Mouse (Mus musculus) adrenal gland, adult 18-20 months (tissue): Measurements from ENCODE around the gene Gm21738. TPM values are rescaled to one million over a fixed set of nuclear protein-coding genes. Genes with fewer than 3 reads are reported as not detected.
"Not testable (repeated sequence)": the region's sequence is repeated elsewhere in the genome, so short reads cannot be mapped to it uniquely, and the experiment has no call there.

ENCODE experiments used
- DNase-seq, 2 experiments: peaks; one replicate each; pipeline ENCODE4 v3.0.0; 2021 to 2022; ENCODE audit warnings: low spot score in 2 of 2
- long read RNA-seq, 2 experiments: library from polyadenylated mRNA; stranded (forward); transcript quantifications; one replicate each; pipeline ENCODE4 v2.0.0; 2021
- total RNA-seq, 2 experiments: library from RNA; stranded (reverse); gene quantifications; 1 replicate in 1 of 2; 2 replicates in 1 of 2; pipeline ENCODE4 v1.2.3; 2021

The Gm21738 gene
- total RNA-seq, result under 1 TPM; 0.58 to 0.60 TPM
- long read RNA-seq, experiment 1, result 0 reads
- long read RNA-seq, experiment 2, result 0 reads

DNA sequence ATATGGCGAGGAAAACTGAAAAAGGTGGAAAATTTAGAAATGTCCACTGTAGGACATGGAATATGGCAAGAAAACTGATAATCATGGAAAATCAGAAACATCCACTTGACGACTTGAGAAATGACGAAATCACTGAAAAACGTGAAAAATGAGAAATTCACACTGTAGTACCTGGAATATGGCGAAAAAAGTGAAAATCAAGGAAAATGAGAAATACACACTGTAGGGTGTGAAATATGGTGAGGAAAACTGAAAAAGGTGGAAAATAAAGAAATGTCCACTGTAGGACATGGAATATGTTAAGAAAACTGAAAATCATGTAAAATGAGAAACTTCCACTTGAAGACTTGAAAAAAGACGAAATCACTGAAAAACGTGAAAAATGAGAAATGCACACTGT is at the start of gene Gm21738:
Gene Gm21738, minus strand, starts transcription at position 101 of the 400 bp plus-strand sequence.
- not testable (repeated sequence) for DNase-seq

- not testable (repeated sequence) for DNase-seq
These were observed 35.0 kb downstream of the Gm21738 start for GRCm38 (mm10) chr14:19383741-19384140.

Other genes starting within 250 kb of the Gm21738 start
- not detected for gene Gm2244, start 131.0 kb upstream of the Gm21738 start, total RNA-seq
- gene Gm2237, start 166.2 kb upstream of the Gm21738 start, total RNA-seq, result 1 to 10 TPM in 1 of 2 experiments, under 1 TPM in 1; 0.40 to 1.4 TPM
- not detected for gene Gm5458, start 183.7 kb upstream of the Gm21738 start, total RNA-seq